Mouse (Mus musculus): ENCODE measurements around the gene Shroom4. TPM values are rescaled to one million over a fixed set of nuclear protein-coding genes. Genes with fewer than 3 reads are reported as not detected.

Gene Shroom4
- total and polyA plus RNA-seq, 2 experiments: 0.29 to 0.74 TPM

DNA sequence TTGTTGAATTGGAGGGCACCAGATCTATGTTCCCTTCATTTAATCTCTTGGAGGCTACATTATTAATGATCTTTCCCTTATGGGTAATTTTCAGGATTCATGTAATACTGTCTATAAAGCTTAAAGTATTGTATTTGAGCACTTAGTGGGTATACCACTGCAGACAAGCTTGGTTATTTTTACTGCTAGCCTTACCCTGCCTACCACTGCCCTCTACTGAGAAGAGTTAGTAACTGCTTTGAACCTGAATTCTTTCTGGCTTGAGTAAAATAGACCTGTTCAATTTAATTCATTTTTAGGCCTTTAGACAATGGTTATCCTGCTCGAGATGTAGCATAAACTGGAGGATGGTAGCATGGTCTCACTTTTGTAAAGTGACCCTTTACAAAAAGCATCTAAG is 75.5 kb downstream of the Shroom4 start:
- TF ChIP-seq CTCF (IDR thresholded peaks at IDR 0.05; ENCODE audit: low read depth, low read length): 0 out of 2 replicates have a peak, but pooled peaks have one; percentile 5
- TF ChIP-seq POLR2A (IDR thresholded peaks at IDR 0.05; ENCODE audit: extremely low read depth, insufficient read depth, low read length): no peak
- H3K4me1 ChIP-seq (ENCODE audit: control insufficient read depth, insufficient read depth, low read length): no peaks in the 10 kb centered on the region
- peak; percentile 0 for DNase-seq (ENCODE audit: extremely low read depth, low read depth, low spot score)
- no peak overlapping the region for H3K9ac ChIP-seq (ENCODE audit: low read depth, low read length)
- H3K27ac ChIP-seq (replicated peaks; ENCODE audit: insufficient read depth, low read depth, low read length): no peak overlapping the region
- H3K79me2 ChIP-seq (ENCODE audit: control insufficient read depth, insufficient read depth, low read length): no peaks in the 10 kb centered on the region
- H3K36me3 ChIP-seq (ENCODE audit: control insufficient read depth, insufficient read depth, low read length): no peaks in the 10 kb centered on the region
- H3K4me3 ChIP-seq (ENCODE audit: insufficient read depth, low read depth, low read length): no peak overlapping the region
- 19% methylated on average over 1 of the region's 1 CpGs for WGBS
- H3K27me3 ChIP-seq (ENCODE audit: control insufficient read depth, insufficient read depth, low read length): no peaks in the 10 kb centered on the region

GRCm38 (mm10) chrX:6482268-6482667 is 82.6 kb downstream of the Shroom4 start:
- no peak for DNase-seq (ENCODE audit: extremely low read depth, low read depth, low spot score)
- Histone ChIP-seq H3K4me1 (ENCODE audit: control insufficient read depth, insufficient read depth, low read length) (no peaks in the 10 kb centered on the region), H3K27ac (replicated peaks; ENCODE audit: insufficient read depth, low read depth, low read length) (no peak overlapping the region), H3K79me2 (ENCODE audit: control insufficient read depth, insufficient read depth, low read length) (no peaks in the 10 kb centered on the region), H3K27me3 (ENCODE audit: control insufficient read depth, insufficient read depth, low read length) (no peaks in the 10 kb centered on the region), H3K9ac (ENCODE audit: low read depth, low read length) (no peak overlapping the region), H3K4me3 (ENCODE audit: insufficient read depth, low read depth, low read length) (no peak overlapping the region), H3K36me3 (ENCODE audit: control insufficient read depth, insufficient read depth, low read length) (no peaks in the 10 kb centered on the region)
- 71% methylated on average over 4 of the region's 4 CpGs for WGBS
- no peak for TF ChIP-seq CTCF (IDR thresholded peaks at IDR 0.05; ENCODE audit: low read depth, low read length)
- no peak for TF ChIP-seq POLR2A (IDR thresholded peaks at IDR 0.05; ENCODE audit: extremely low read depth, insufficient read depth, low read length)

DNA sequence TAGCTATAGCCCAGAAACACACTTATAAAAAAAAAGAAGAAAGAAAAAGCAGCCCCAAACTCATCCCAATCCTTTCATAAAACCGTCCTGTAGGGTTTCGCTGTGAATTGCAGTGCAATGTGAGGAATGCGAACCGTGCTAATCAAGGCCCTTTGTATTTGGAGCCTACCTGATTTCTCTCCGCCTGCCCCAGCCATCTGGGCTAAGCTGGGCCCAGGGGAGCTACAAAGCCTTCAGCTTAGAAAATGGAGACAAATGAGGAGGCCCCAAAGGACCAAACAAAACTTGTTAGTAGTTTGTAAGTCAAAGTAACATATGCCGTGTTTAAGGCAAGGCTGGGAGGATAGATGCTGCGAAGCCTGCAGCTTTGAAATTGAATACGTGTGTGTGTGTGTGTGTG is 84.2 kb downstream of the Shroom4 start:
- Histone ChIP-seq H3K9ac (ENCODE audit: low read depth, low read length) (no peak overlapping the region), H3K4me1 (ENCODE audit: control insufficient read depth, insufficient read depth, low read length) (no peaks in the 10 kb centered on the region), H3K27me3 (ENCODE audit: control insufficient read depth, insufficient read depth, low read length) (no peaks in the 10 kb centered on the region), H3K79me2 (ENCODE audit: control insufficient read depth, insufficient read depth, low read length) (no peaks in the 10 kb centered on the region), H3K36me3 (ENCODE audit: control insufficient read depth, insufficient read depth, low read length) (no peaks in the 10 kb centered on the region), H3K4me3 (ENCODE audit: insufficient read depth, low read depth, low read length) (no peak overlapping the region), H3K27ac (replicated peaks; ENCODE audit: insufficient read depth, low read depth, low read length) (no peak overlapping the region)
- no peak for DNase-seq (ENCODE audit: extremely low read depth, low read depth, low spot score)
- no peak for TF ChIP-seq POLR2A (IDR thresholded peaks at IDR 0.05; ENCODE audit: extremely low read depth, insufficient read depth, low read length)
- no peak for TF ChIP-seq CTCF (IDR thresholded peaks at IDR 0.05; ENCODE audit: low read depth, low read length)
- 61% methylated on average over 8 of the region's 8 CpGs for WGBS

DNA sequence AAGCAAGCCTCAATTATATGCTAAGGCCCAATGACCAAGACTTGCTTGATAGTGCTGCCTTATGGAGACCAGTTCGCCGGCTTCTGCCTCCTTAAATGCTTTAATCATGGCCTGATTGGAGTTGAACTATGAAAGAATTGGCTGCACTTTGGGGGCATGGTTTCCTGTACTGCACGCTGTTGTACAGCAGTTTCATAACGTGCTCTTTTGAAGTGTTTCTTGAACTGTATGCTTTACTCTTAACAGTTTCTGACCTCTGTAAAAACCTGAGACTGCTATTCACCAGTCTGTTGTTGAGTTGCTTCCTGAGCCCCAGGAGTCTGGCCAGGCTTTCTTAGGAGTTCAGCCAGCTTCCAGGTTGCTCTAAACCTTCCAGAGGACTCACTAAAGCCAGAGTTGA is 90.8 kb downstream of the Shroom4 start:
- Histone ChIP-seq H3K4me3 (ENCODE audit: insufficient read depth, low read depth, low read length) (no peak overlapping the region), H3K27ac (replicated peaks; ENCODE audit: insufficient read depth, low read depth, low read length) (no peak overlapping the region), H3K79me2 (ENCODE audit: control insufficient read depth, insufficient read depth, low read length) (no peaks in the 10 kb centered on the region), H3K36me3 (ENCODE audit: control insufficient read depth, insufficient read depth, low read length) (no peaks in the 10 kb centered on the region), H3K4me1 (ENCODE audit: control insufficient read depth, insufficient read depth, low read length) (no peaks in the 10 kb centered on the region), H3K27me3 (ENCODE audit: control insufficient read depth, insufficient read depth, low read length) (no peaks in the 10 kb centered on the region), H3K9ac (ENCODE audit: low read depth, low read length) (no peak overlapping the region)
- DNase-seq (ENCODE audit: extremely low read depth, low read depth, low spot score): no peak
- no peak for TF ChIP-seq CTCF (IDR thresholded peaks at IDR 0.05; ENCODE audit: low read depth, low read length)
- TF ChIP-seq POLR2A (IDR thresholded peaks at IDR 0.05; ENCODE audit: extremely low read depth, insufficient read depth, low read length): no peak
- WGBS: 69% methylated on average over 4 of the region's 4 CpGs

GRCm38 (mm10) chrX:6495456-6495855 is 95.8 kb downstream of the Shroom4 start:
- H3K27ac ChIP-seq (replicated peaks; ENCODE audit: insufficient read depth, low read depth, low read length): no peak overlapping the region
- H3K9ac ChIP-seq (ENCODE audit: low read depth, low read length): no peak overlapping the region
- no peak overlapping the region for H3K4me3 ChIP-seq (ENCODE audit: insufficient read depth, low read depth, low read length)
- H3K4me1 ChIP-seq (ENCODE audit: control insufficient read depth, insufficient read depth, low read length): no peaks in the 10 kb centered on the region
- H3K27me3 ChIP-seq (ENCODE audit: control insufficient read depth, insufficient read depth, low read length): no peaks in the 10 kb centered on the region
- no peaks in the 10 kb centered on the region for H3K79me2 ChIP-seq (ENCODE audit: control insufficient read depth, insufficient read depth, low read length)
- DNase-seq (ENCODE audit: extremely low read depth, low read depth, low spot score): no peak
- no peaks in the 10 kb centered on the region for H3K36me3 ChIP-seq (ENCODE audit: control insufficient read depth, insufficient read depth, low read length)
- TF ChIP-seq CTCF (IDR thresholded peaks at IDR 0.05; ENCODE audit: low read depth, low read length) (no peak), POLR2A (IDR thresholded peaks at IDR 0.05; ENCODE audit: extremely low read depth, insufficient read depth, low read length) (no peak)

- Histone ChIP-seq H3K36me3 (ENCODE audit: control insufficient read depth, insufficient read depth, low read length) (no peaks in the 10 kb centered on the region), H3K4me3 (ENCODE audit: insufficient read depth, low read depth, low read length) (no peak overlapping the region), H3K4me1 (ENCODE audit: control insufficient read depth, insufficient read depth, low read length) (no peaks in the 10 kb centered on the region), H3K27ac (replicated peaks; ENCODE audit: insufficient read depth, low read depth, low read length) (no peak overlapping the region), H3K9ac (ENCODE audit: low read depth, low read length) (no peak overlapping the region), H3K27me3 (ENCODE audit: control insufficient read depth, insufficient read depth, low read length) (no peaks in the 10 kb centered on the region), H3K79me2 (ENCODE audit: control insufficient read depth, insufficient read depth, low read length) (no peaks in the 10 kb centered on the region)
- no peak for DNase-seq (ENCODE audit: extremely low read depth, low read depth, low spot score)
- WGBS: 65% methylated on average over 2 of the region's 2 CpGs
- TF ChIP-seq CTCF (IDR thresholded peaks at IDR 0.05; ENCODE audit: low read depth, low read length): no peak
- no peak for TF ChIP-seq POLR2A (IDR thresholded peaks at IDR 0.05; ENCODE audit: extremely low read depth, insufficient read depth, low read length)
Observed at GRCm38 (mm10) chrX:6496374-6496773, 96.7 kb downstream of the Shroom4 start.
